Mouse (Mus musculus) common myeloid progenitor, adult 5-6 weeks (primary cell): ENCODE measurements around the gene Pank4. TPM values are rescaled to one million over a fixed set of nuclear protein-coding genes. Genes with fewer than 3 reads are reported as not detected.

Experiments
- ATAC-seq: replicated peaks from 2 replicates; pipeline ENCODE4 v1.8.0; 2016; ENCODE audit warnings: low read depth, mild to moderate bottlenecking, moderate TSS enrichment, inconsistent platforms; ENCODE audit not compliant: poor library complexity, severe bottlenecking
- total RNA-seq: library from RNA; stranded (forward); fragments of 200-1000, 187-1606 nt; gene quantifications from 2 replicates; pipeline ENCODE4 v1.2.3, GENCODE M21; 2017

The Pank4 gene
- total RNA-seq = 15.0 and 35.5 TPM in 2 replicates

GRCm38 (mm10) chr4:154963901-154964580 is at the start of gene Pank4:
TSS of gene Pank4 (plus strand) at chr4:154964123.
- ATAC-seq = peak; percentile 67

GRCm38 (mm10) chr4:154914252-154914651 is 49.7 kb upstream of the Pank4 start:
- ATAC-seq = no peak

- no peak for ATAC-seq
Measured at GRCm38 (mm10) chr4:154914707-154915106, 49.2 kb upstream of the Pank4 start.

- peak; percentile 41 for ATAC-seq
Measured at GRCm38 (mm10) chr4:154915286-154915685, 48.6 kb upstream of the Pank4 start.

- no peak for ATAC-seq
Measured at GRCm38 (mm10) chr4:154916662-154917061, 47.3 kb upstream of the Pank4 start.

GRCm38 (mm10) chr4:154922291-154922690 is 41.6 kb upstream of the Pank4 start:
- no peak for ATAC-seq

- ATAC-seq = no peak
Measured at GRCm38 (mm10) chr4:154922931-154923330, 41.0 kb upstream of the Pank4 start.

- no peak for ATAC-seq
Measured at GRCm38 (mm10) chr4:154925413-154925812, 38.5 kb upstream of the Pank4 start.

GRCm38 (mm10) chr4:154926969-154927898 is 36.7 kb upstream of the Pank4 start:
- no peak; the same call in 1 of the 2 replicates for ATAC-seq

GRCm38 (mm10) chr4:154927899-154928337 is 36.0 kb upstream of the Pank4 start:
- ATAC-seq = peak; percentile 58

GRCm38 (mm10) chr4:154928395-154929087 is 35.4 kb upstream of the Pank4 start, which contains the start of gene Tnfrsf14:
TSS of gene Tnfrsf14 (minus strand) at chr4:154928563.
- ATAC-seq = peak; percentile 43

- peak; percentile 60 for ATAC-seq
Measured at GRCm38 (mm10) chr4:154929088-154929660, 34.7 kb upstream of the Pank4 start.

- no peak for ATAC-seq
Measured at GRCm38 (mm10) chr4:154933306-154933907, 30.5 kb upstream of the Pank4 start.

GRCm38 (mm10) chr4:154934800-154935199 is 29.1 kb upstream of the Pank4 start:
- ATAC-seq = no peak

GRCm38 (mm10) chr4:154935788-154936187 is 28.1 kb upstream of the Pank4 start:
- ATAC-seq = 0 out of 2 replicates have a peak, but pooled peaks have one; percentile 15

- ATAC-seq = no peak; the same call in 1 of the 2 replicates
Measured at GRCm38 (mm10) chr4:154936542-154937255, 27.2 kb upstream of the Pank4 start.

- no peak for ATAC-seq
Measured at GRCm38 (mm10) chr4:154937746-154938145, 26.2 kb upstream of the Pank4 start.

- no peak for ATAC-seq
Measured at GRCm38 (mm10) chr4:154940156-154940555, 23.8 kb upstream of the Pank4 start.

- no peak for ATAC-seq
Measured at GRCm38 (mm10) chr4:154941831-154942230, 22.1 kb upstream of the Pank4 start.
